Mouse (Mus musculus) skeletal muscle tissue, adult 2 months (tissue): ENCODE measurements around the gene Asgr2.
"Not testable (repeated sequence)": the region's sequence is repeated elsewhere in the genome, so short reads cannot be mapped to it uniquely, and the experiment has no call there.

Experiments
- DNase-seq: peaks from one replicate; pipeline ENCODE4 v3.0.0-alpha.2; 2012; ENCODE audit warnings: low read depth, low spot score

Asgr2 gene

GRCm38 (mm10) chr11:70084563-70084962, 7.9 kb upstream of the Asgr2 start:
- DNase-seq = peak; percentile 51

- no peak for DNase-seq
These were observed 5.0 kb downstream of the Asgr2 start for GRCm38 (mm10) chr11:70097396-70097795.

DNA sequence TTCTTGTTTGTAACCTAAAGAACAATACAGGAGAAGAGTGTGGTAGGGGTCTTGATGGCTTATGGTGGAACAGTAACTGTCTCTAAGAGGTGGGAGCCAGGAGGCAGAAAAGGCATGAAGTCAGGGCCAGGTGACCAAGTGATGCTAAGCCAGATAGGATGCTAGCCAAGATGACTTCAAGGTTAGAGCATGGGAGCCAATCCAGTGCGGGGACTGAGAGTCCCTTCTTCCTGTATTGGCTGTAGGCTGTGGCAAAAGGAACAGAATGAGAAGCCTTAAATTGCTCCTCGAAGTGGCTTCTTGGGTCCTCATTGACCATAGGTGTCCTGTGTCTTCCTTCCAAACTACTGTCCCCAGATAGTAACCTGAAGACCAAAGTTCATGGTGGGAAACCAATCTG, 6.7 kb downstream of the Asgr2 start:
- no peak for DNase-seq

DNA sequence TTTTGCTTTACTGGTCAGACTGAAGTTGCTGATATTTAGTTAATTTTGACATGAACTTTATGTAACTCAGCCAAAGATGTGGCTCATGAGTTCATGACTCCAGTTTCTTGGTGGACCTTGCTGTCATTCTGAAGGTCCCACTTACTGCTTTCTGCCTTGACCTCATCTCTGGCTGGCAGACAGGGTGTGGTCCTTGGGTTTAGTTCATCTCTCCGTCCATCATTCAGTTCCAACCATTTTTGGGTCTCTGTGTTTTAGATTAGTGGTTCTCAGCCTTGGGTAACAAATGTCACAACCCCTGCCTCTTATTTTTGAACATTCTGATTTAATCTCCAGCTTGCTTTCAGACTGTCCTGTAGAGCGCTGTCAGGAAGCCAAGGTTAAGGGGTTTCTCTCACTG, 7.4 kb downstream of the Asgr2 start:
- no peak for DNase-seq

GRCm38 (mm10) chr11:70103701-70104315, 11.4 kb downstream of the Asgr2 start:
- DNase-seq = no peak

- DNase-seq = no peak
These were observed 14.6 kb downstream of the Asgr2 start for GRCm38 (mm10) chr11:70107085-70107484.

GRCm38 (mm10) chr11:70110146-70110545, 17.7 kb downstream of the Asgr2 start:
- DNase-seq = no peak

DNA sequence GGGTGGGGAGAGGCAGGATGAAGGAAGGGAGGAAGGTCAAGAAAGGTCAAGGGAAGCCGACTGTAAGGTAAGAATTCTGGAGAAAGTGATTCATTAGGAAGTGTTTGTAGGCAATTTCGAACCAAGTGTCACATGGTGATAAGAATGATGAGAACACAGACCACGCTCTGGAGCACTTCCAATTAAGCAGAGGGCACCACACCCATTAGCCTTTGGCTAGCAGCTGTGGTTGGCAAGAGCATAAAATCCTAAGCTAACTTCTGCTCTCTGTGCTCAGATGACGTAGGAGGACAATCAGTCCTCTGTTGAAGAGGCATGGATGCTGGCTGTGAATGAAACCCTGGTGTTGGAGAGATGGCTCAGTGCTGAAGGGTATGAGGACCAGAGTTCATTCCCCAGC, 22.1 kb downstream of the Asgr2 start:
- peak; percentile 64 for DNase-seq

- no peak for DNase-seq
These were observed 23.5 kb downstream of the Asgr2 start for GRCm38 (mm10) chr11:70115901-70116300.

- DNase-seq = peak; percentile 48
These were observed 37.5 kb downstream of the Asgr2 start, which contains the start of gene Mgl2 for GRCm38 (mm10) chr11:70129926-70130379. Gene Mgl2, plus strand, starts transcription at chr11:70130329.

- not testable (repeated sequence) for DNase-seq
These were observed 42.6 kb downstream of the Asgr2 start for GRCm38 (mm10) chr11:70135001-70135400.

GRCm38 (mm10) chr11:70135925-70136324, 43.5 kb downstream of the Asgr2 start:
- not testable (repeated sequence) for DNase-seq

DNA sequence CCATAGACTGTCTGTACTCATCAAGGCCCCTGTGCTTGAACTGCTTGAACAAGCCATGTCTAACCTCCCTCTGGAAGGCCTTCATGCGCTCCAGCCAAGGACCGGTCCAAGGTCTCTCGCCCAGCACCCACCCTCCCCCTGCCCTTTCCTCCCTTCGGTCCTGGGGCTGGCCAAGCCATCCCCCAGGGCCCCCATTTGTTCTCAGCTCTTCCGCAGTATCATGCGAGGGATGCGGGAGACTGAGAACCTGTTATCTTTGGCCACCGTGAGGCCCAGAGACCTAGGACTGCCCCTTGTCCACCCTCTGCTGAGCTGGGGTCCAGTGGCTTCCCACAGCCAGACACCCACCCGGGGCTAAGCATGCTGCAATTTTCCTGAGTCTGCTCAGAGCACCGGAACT, 46.7 kb downstream of the Asgr2 start:
- no peak for DNase-seq

- no peak for DNase-seq
These were observed 58.6 kb downstream of the Asgr2 start for GRCm38 (mm10) chr11:70151072-70151471.
